Mouse (Mus musculus): ENCODE data around the gene Gm20388. TPM values are rescaled to one million over a fixed set of nuclear protein-coding genes. Genes with fewer than 3 reads are reported as not detected.

Gm20388 gene
- polyA plus RNA-seq, 1 experiment from 2014 or later, result 4.4 TPM

DNA sequence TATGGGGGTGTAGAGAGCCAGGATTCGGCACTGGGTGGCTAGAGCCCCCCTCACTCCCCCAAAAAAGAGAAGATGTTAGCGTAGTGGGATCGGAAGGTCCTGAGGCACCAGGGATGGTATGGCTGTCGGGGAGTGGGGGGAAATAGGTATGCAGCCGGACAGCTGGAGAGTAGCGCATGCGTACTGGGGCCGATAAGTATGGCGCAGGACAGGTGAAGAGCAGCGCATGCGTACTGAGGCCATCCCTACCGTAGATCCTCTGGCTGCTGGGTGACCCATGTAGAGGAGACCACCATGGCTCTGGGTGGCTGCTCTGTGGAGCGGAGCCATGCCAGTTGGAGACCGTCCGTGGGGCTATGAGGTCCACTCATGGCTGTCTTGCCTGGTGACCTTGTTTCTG lies 585.8 kb downstream of the Gm20388 start:
- no peak overlapping the region for H3K9ac ChIP-seq (replicated peaks)
- no peak for ATAC-seq
- 97% methylated on average over 15 of the region's 15 CpGs for WGBS
- H3K4me2 ChIP-seq (replicated peaks), result peak overlapping the region; percentile 45; the same call in 1 of the 2 replicates
- H3K27ac ChIP-seq, result peak overlapping the region; percentile 84
- H3K9me3 ChIP-seq, result no peaks in the 10 kb centered on the region
- peaks cover 3% of the 10 kb centered on the region; the same call in 1 of the 2 replicates for H3K27me3 ChIP-seq
- no peak overlapping the region for H3K4me3 ChIP-seq (replicated peaks)
- no peaks in the 10 kb centered on the region for H3K36me3 ChIP-seq
- H3K4me1 ChIP-seq (replicated peaks), result peaks cover 96% of the 10 kb centered on the region

GRCm38 (mm10) chr8:120497503-120497946 lies 586.9 kb downstream of the Gm20388 start:
- H3K27ac ChIP-seq, result peak overlapping the region; percentile 84
- H3K4me2 ChIP-seq (replicated peaks), result peak overlapping the region; percentile 45
- peak overlapping the region; percentile 49 for H3K9ac ChIP-seq (replicated peaks)
- H3K9me3 ChIP-seq, result no peaks in the 10 kb centered on the region
- H3K36me3 ChIP-seq, result no peaks in the 10 kb centered on the region
- H3K4me3 ChIP-seq (replicated peaks), result peak overlapping the region; percentile 12; the same call in 1 of the 2 replicates
- ATAC-seq, result peak; percentile 71
- peaks cover 96% of the 10 kb centered on the region for H3K4me1 ChIP-seq (replicated peaks)
- H3K27me3 ChIP-seq, result peaks cover 3% of the 10 kb centered on the region; the same call in 1 of the 2 replicates
- 6% methylated on average over 11 of the region's 11 CpGs for WGBS

GRCm38 (mm10) chr8:120498349-120498831 lies 587.7 kb downstream of the Gm20388 start:
- no peaks in the 10 kb centered on the region; the same call in 1 of the 2 replicates for H3K27me3 ChIP-seq
- peak overlapping the region; percentile 49 for H3K9ac ChIP-seq (replicated peaks)
- H3K9me3 ChIP-seq, result no peaks in the 10 kb centered on the region
- WGBS, result 13% methylated on average over 4 of the region's 4 CpGs
- H3K27ac ChIP-seq, result peak overlapping the region; percentile 84
- peak; percentile 34 for ATAC-seq
- no peaks in the 10 kb centered on the region for H3K36me3 ChIP-seq
- peak overlapping the region; percentile 45 for H3K4me2 ChIP-seq (replicated peaks)
- peaks cover 96% of the 10 kb centered on the region for H3K4me1 ChIP-seq (replicated peaks)
- peak overlapping the region; percentile 12 for H3K4me3 ChIP-seq (replicated peaks)

- peak; percentile 35; the same call in 1 of the 2 replicates for ATAC-seq
- Histone ChIP-seq H3K9ac (replicated peaks) (peak overlapping the region; percentile 49), H3K4me2 (replicated peaks) (peak overlapping the region; percentile 45), H3K36me3 (no peaks in the 10 kb centered on the region), H3K4me1 (replicated peaks) (peaks cover 96% of the 10 kb centered on the region), H3K4me3 (replicated peaks) (peak overlapping the region; percentile 12), H3K27me3 (no peaks in the 10 kb centered on the region; the same call in 1 of the 2 replicates), H3K9me3 (no peaks in the 10 kb centered on the region), H3K27ac (peak overlapping the region; percentile 84)
- 16% methylated on average over 9 of the region's 9 CpGs for WGBS
These were observed 588.4 kb downstream of the Gm20388 start for GRCm38 (mm10) chr8:120498926-120499605.

- no peaks in the 10 kb centered on the region for H3K27me3 ChIP-seq
- H3K4me3 ChIP-seq (replicated peaks), result no peak overlapping the region
- H3K27ac ChIP-seq, result peak overlapping the region; percentile 25; the same call in 1 of the 2 replicates
- no peaks in the 10 kb centered on the region for H3K36me3 ChIP-seq
- H3K9me3 ChIP-seq, result no peaks in the 10 kb centered on the region
- H3K9ac ChIP-seq (replicated peaks), result 0 out of 2 replicates have a peak overlapping the region, but pooled peaks have one; percentile 28
- no peak for ATAC-seq
- WGBS, result 82% methylated on average over 8 of the region's 8 CpGs
- no peak overlapping the region for H3K4me2 ChIP-seq (replicated peaks)
- peaks cover 96% of the 10 kb centered on the region for H3K4me1 ChIP-seq (replicated peaks)
These were observed 590.1 kb downstream of the Gm20388 start for GRCm38 (mm10) chr8:120500701-120501261.

DNA sequence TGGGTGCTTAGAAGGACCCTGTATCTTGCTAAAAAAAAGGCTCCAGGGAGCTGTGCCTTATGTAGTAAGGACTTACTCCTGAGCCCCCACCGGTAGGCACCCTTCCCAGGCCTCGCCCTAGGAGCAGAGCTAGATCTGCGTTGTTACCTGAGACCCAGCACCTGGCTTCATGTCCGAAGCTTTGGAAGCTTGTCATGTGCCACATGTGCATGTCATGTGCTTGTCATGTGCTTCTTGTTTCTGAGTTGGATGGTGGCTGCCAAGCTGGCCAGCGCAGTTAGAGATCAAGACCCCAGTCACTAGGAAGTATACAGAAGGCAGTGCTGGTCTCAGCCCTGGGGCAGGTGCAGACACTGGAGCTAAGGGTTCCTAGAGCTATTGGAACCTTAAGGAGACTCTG lies 590.8 kb downstream of the Gm20388 start:
- peak overlapping the region; percentile 25; the same call in 1 of the 2 replicates for H3K27ac ChIP-seq
- H3K4me3 ChIP-seq (replicated peaks), result no peak overlapping the region
- no peaks in the 10 kb centered on the region for H3K27me3 ChIP-seq
- no peak for ATAC-seq
- H3K9me3 ChIP-seq, result no peaks in the 10 kb centered on the region
- no peaks in the 10 kb centered on the region for H3K36me3 ChIP-seq
- H3K4me1 ChIP-seq (replicated peaks), result peaks cover 99% of the 10 kb centered on the region
- WGBS, result 93% methylated on average over 5 of the region's 5 CpGs
- no peak overlapping the region for H3K9ac ChIP-seq (replicated peaks)
- no peak overlapping the region for H3K4me2 ChIP-seq (replicated peaks)

DNA sequence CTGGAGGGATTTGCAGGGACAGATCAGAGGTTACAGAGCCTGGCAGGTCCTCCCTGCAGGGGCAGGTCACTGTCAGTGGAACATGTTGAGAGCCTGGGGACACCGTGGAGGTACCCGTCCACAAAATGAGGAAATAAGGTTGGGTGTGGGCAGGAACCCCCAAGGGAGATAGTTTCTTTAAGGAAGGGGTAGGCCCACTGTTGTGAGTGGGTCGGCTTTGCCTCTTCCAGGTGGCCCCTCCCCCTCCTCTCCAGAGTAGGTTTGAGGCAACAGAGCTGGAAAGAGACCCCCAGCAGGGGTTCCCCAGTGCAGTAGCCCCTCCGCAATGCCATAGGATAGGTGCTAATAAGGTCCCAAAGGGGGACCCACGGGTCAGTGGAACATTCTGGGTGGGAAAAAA lies 591.8 kb downstream of the Gm20388 start:
- Histone ChIP-seq H3K9me3 (no peaks in the 10 kb centered on the region), H3K4me1 (replicated peaks) (peaks cover 99% of the 10 kb centered on the region), H3K9ac (replicated peaks) (peak overlapping the region; percentile 28; the same call in 1 of the 2 replicates), H3K4me3 (replicated peaks) (no peak overlapping the region), H3K27me3 (no peaks in the 10 kb centered on the region), H3K4me2 (replicated peaks) (no peak overlapping the region), H3K36me3 (no peaks in the 10 kb centered on the region), H3K27ac (no peak overlapping the region)
- no peak for ATAC-seq
- WGBS, result 57% methylated on average over 5 of the region's 5 CpGs

- Histone ChIP-seq H3K27ac (peak overlapping the region; percentile 92), H3K36me3 (no peaks in the 10 kb centered on the region), H3K27me3 (no peaks in the 10 kb centered on the region), H3K4me2 (replicated peaks) (peak overlapping the region; percentile 48), H3K4me3 (replicated peaks) (peak overlapping the region; percentile 27), H3K9ac (replicated peaks) (peak overlapping the region; percentile 37), H3K9me3 (no peaks in the 10 kb centered on the region), H3K4me1 (replicated peaks) (peaks cover 99% of the 10 kb centered on the region)
- 2% methylated on average over 20 of the region's 20 CpGs for WGBS
- ATAC-seq, result peak; percentile 44
These were observed 593.8 kb downstream of the Gm20388 start for GRCm38 (mm10) chr8:120504251-120505081.

- ATAC-seq, result peak; percentile 46
- H3K9ac ChIP-seq (replicated peaks), result peak overlapping the region; percentile 37
- H3K4me3 ChIP-seq (replicated peaks), result peak overlapping the region; percentile 27
- peak overlapping the region; percentile 92 for H3K27ac ChIP-seq
- H3K4me1 ChIP-seq (replicated peaks), result peaks cover 100% of the 10 kb centered on the region
- no peaks in the 10 kb centered on the region for H3K36me3 ChIP-seq
- under 1% methylated on average over 19 of the region's 19 CpGs for WGBS
- H3K4me2 ChIP-seq (replicated peaks), result peak overlapping the region; percentile 48
- H3K9me3 ChIP-seq, result no peaks in the 10 kb centered on the region
- no peaks in the 10 kb centered on the region for H3K27me3 ChIP-seq
These were observed 594.5 kb downstream of the Gm20388 start for GRCm38 (mm10) chr8:120505082-120505511.

DNA sequence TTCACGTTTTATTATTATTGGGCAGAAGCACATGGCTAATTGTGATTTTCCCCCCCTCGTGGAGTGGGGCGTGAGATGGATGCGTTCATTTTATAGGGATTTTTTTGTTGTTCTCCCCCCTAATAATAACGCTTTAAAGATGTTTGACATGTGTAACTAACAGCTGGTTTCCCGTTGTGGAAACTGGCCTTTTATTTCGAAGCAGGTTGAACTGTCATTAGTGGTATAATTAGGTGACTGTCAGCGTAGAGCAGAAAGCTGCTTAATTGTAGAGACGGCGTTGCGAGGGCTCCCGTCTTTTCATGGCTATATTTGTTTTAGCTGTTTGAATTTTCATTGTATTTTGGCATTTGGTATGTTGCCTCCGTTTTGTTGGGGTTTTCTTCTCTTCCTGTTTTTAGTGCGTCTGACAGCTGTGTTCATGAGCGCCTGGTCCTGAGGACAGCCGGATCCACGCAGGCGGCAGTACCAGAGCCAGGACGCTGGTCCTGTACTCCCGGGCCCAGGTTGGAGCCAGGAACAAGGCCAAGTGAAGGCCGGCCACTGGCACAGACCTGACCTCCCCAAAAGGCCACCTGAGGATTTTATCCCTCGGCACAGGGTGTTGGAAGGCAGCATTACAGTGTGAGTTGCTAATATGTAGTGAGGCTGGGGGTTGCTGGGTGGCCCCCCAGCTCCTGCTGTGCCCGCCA lies 595.1 kb downstream of the Gm20388 start:
- no peak for ATAC-seq
- Histone ChIP-seq H3K4me3 (replicated peaks) (peak overlapping the region; percentile 27), H3K4me2 (replicated peaks) (peak overlapping the region; percentile 48), H3K36me3 (no peaks in the 10 kb centered on the region), H3K27ac (peak overlapping the region; percentile 92), H3K9ac (replicated peaks) (peak overlapping the region; percentile 37), H3K4me1 (replicated peaks) (peaks cover 100% of the 10 kb centered on the region), H3K9me3 (no peaks in the 10 kb centered on the region), H3K27me3 (no peaks in the 10 kb centered on the region)
- WGBS, result 7% methylated on average over 23 of the region's 23 CpGs

GRCm38 (mm10) chr8:120506562-120506961 lies 595.9 kb downstream of the Gm20388 start:
- Histone ChIP-seq H3K4me1 (replicated peaks) (peaks cover 100% of the 10 kb centered on the region), H3K27me3 (no peaks in the 10 kb centered on the region), H3K4me2 (replicated peaks) (peak overlapping the region; percentile 48), H3K9me3 (no peaks in the 10 kb centered on the region), H3K27ac (peak overlapping the region; percentile 92; the same call in 1 of the 2 replicates), H3K4me3 (replicated peaks) (no peak overlapping the region), H3K9ac (replicated peaks) (peak overlapping the region; percentile 37; the same call in 1 of the 2 replicates), H3K36me3 (no peaks in the 10 kb centered on the region)
- WGBS, result 46% methylated on average over 2 of the region's 2 CpGs
- ATAC-seq, result no peak

Data from midbrain, embryonic 13.5 days (tissue).